Comparison of ENCODE assay signal across 10 mouse cellular contexts in the genomic region with DNA sequence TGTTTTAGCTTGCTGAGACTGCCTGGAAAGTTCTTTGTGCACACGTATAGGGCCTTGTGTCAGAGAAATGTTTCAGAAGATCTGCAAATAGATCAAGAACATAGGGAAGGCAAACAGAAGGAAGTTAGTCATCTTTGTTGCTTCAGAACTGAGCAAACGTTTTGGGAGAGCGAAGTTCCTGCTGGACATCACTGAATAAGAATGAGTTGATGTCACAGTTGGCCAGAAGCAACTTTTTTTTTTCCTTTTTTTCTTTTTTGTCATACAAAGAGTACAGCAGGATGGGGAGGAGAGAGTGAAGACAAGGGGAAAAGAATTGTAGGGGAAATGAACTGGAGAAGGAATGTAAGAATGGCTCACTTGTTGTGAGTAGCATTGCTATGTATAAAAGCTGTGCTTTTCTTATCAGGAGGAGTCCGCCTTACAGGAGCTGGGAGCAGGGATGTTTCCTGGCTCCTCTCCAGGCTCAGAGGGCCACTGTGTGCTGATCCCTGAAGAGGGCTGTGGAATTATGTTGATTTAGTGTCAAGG. TPM values are rescaled to one million over a fixed set of nuclear protein-coding genes. Genes with fewer than 3 reads are reported as not detected.
A peak's percentile ranks its signal among the peaks of the same experiment; 100 is the strongest.
DNase-seq lines count a peak whose midpoint lies in the region; ATAC-seq lines count a peak whose summit lies in the region.
"Had no signal": no experiment of that assay in that cellular context is flagged by ENCODE, and none has a peak within 500 bp of the region (broad histone marks: within the 10 kb centered on the region; RNA-seq: fewer than 3 reads in every experiment).

No protein-coding gene starts in this region.

- no peak overlapping the region for H3K4me2 ChIP-seq in midbrain, embryonic 11.5 days
- no peak overlapping the region for H3K4me2 ChIP-seq in midbrain, embryonic 15.5 days
- H3K4me2 ChIP-seq: hindbrain, embryonic 12.5 days; liver, embryonic 13.5 days had no signal

- H3K27me3 ChIP-seq in midbrain, embryonic 11.5 days (ENCODE audit: control insufficient read depth, insufficient read depth, low read length) = no peaks in the 10 kb centered on the region
- H3K27me3 ChIP-seq in midbrain, embryonic 15.5 days (replicated peaks) = no peaks in the 10 kb centered on the region
- H3K27me3 ChIP-seq: hindbrain, embryonic 12.5 days; liver, embryonic 13.5 days had no signal

- WGBS in midbrain, embryonic 11.5 days = 64% methylated on average over 4 of the region's 4 CpGs
- 59% methylated on average over 4 of the region's 4 CpGs for WGBS in midbrain, embryonic 15.5 days

- H3K27ac ChIP-seq in midbrain, embryonic 11.5 days (ENCODE audit: low read depth, low read length) = no peak overlapping the region
- H3K27ac ChIP-seq in midbrain, embryonic 15.5 days = no peak overlapping the region
- H3K27ac ChIP-seq: hindbrain, embryonic 12.5 days; liver, embryonic 13.5 days had no signal

- no peaks in the 10 kb centered on the region for H3K9me3 ChIP-seq in midbrain, embryonic 11.5 days (ENCODE audit: control insufficient read depth, low read length)
- no peaks in the 10 kb centered on the region for H3K9me3 ChIP-seq in midbrain, embryonic 15.5 days
- H3K9me3 ChIP-seq: hindbrain, embryonic 12.5 days; liver, embryonic 13.5 days had no signal

- H3K4me3 ChIP-seq in midbrain, embryonic 11.5 days (ENCODE audit: low read depth, low read length) = no peak overlapping the region
- H3K4me3 ChIP-seq in midbrain, embryonic 15.5 days = no peak overlapping the region
- H3K4me3 ChIP-seq: hindbrain, embryonic 12.5 days; liver, embryonic 13.5 days had no signal

- no peaks in the 10 kb centered on the region for H3K4me1 ChIP-seq in midbrain, embryonic 11.5 days (ENCODE audit: control insufficient read depth, insufficient read depth, low read length)
- no peaks in the 10 kb centered on the region for H3K4me1 ChIP-seq in midbrain, embryonic 15.5 days
- H3K4me1 ChIP-seq: hindbrain, embryonic 12.5 days had no signal

- DNase-seq in midbrain, embryonic 11.5 days (ENCODE audit: low spot score, missing footprints) = peak; percentile 78
- peak; percentile 94 for DNase-seq in heart, adult 11 months
- DNase-seq in kidney, postnatal 25 days = peak; percentile 40 to 60
- DNase-seq in testis, postnatal 10 days (ENCODE audit: low spot score) = peak; percentile 81
- no peak for DNase-seq in right cerebral cortex, postnatal 36 days (ENCODE audit: low spot score in 2 of 2)
- DNase-seq: embryo, embryonic 11 days; liver, embryonic 13.5 days had no signal

- ATAC-seq in midbrain, embryonic 11.5 days (ENCODE audit: low FRiP score) = no peak
- no peak for ATAC-seq in midbrain, embryonic 15.5 days (replicated peaks)
- ATAC-seq in granulocyte monocyte progenitor cell, adult 5-6 weeks (replicated peaks; ENCODE audit: poor library complexity, severe bottlenecking) = no peak

- no peaks in the 10 kb centered on the region for H3K36me3 ChIP-seq in midbrain, embryonic 11.5 days (ENCODE audit: control insufficient read depth, insufficient read depth, low read length)
- no peaks in the 10 kb centered on the region for H3K36me3 ChIP-seq in midbrain, embryonic 15.5 days (replicated peaks)
- H3K36me3 ChIP-seq: hindbrain, embryonic 12.5 days; liver, embryonic 13.5 days had no signal

- H3K9ac ChIP-seq in midbrain, embryonic 11.5 days (ENCODE audit: low read length) = no peak overlapping the region
- H3K9ac ChIP-seq in midbrain, embryonic 15.5 days = no peak overlapping the region
- H3K9ac ChIP-seq: hindbrain, embryonic 12.5 days; liver, embryonic 13.5 days had no signal

RNA-seq across cellular contexts. Expression of a gene that starts 31.6 kb away (rescaled TPM):
- polyA plus RNA-seq in midbrain, embryonic 11.5 days (2014; fragmentation: Nextera tagmentation; extraction: Ambion mirVana) = 26.4 and 28.3 TPM in 2 replicates
- polyA plus RNA-seq in midbrain, embryonic 15.5 days (2015; fragmentation: Nextera tagmentation; extraction: Ambion mirVana) = 48.6 and 49.7 TPM in 2 replicates
- total RNA-seq in granulocyte monocyte progenitor cell, adult 5-6 weeks (2014; fragmentation: Nextera tagmentation) = 13.5 and 19.0 TPM in 2 replicates
- 5.8 and 6.4 TPM in 2 replicates for total RNA-seq in granulocyte monocyte progenitor cell, adult 5-6 weeks (2017)

RNA-seq across cellular contexts. Expression of a gene that starts 38.7 kb away (rescaled TPM):
- polyA plus RNA-seq in midbrain, embryonic 11.5 days (2014; fragmentation: Nextera tagmentation; extraction: Ambion mirVana) = 0.87 and 1.3 TPM in 2 replicates
- polyA plus RNA-seq in midbrain, embryonic 15.5 days (2015; fragmentation: Nextera tagmentation; extraction: Ambion mirVana) = 1.1 TPM in 2 replicates
- 5.3 and 6.3 TPM in 2 replicates for total RNA-seq in granulocyte monocyte progenitor cell, adult 5-6 weeks (2014; fragmentation: Nextera tagmentation)
- total RNA-seq in granulocyte monocyte progenitor cell, adult 5-6 weeks (2017) = 3.5 and 5.0 TPM in 2 replicates

Comparison
In these comparisons a context has a peak if more than half of its experiments do, and no peak if none do; other contexts are left out.
1. DNase-seq: peak in midbrain, embryonic 11.5 days (single experiment), heart, adult 11 months (single experiment), kidney, postnatal 25 days (2 of 2) and testis, postnatal 10 days (single experiment); none in right cerebral cortex, postnatal 36 days (0 of 2).